Mouse (Mus musculus) cerebellum, adult 2 months (tissue): ENCODE data around the gene Smap2. TPM values are rescaled to one million over a fixed set of nuclear protein-coding genes. Genes with fewer than 3 reads are reported as not detected.

Experiments
- DNase-seq, 2 experiments: peaks; one replicate each; pipeline ENCODE4 v3.0.0; 2021
- H3K27ac ChIP-seq: fragments of 200-500 bp; 2 replicates; pipeline ENCODE4 v1.5.1; 2012; ENCODE audit warnings: low read length, control low read depth, inconsistent platforms; ENCODE audit not compliant: insufficient read depth
- H3K27me3 ChIP-seq: fragments of 200-500 bp; 2 replicates; pipeline ENCODE4 v1.6.1; 2012; ENCODE audit warnings: inconsistent platforms, mild to moderate bottlenecking, low read length, moderate library complexity; ENCODE audit not compliant: control insufficient read depth, insufficient read depth
- H3K4me1 ChIP-seq: fragments of 200-500 bp; 2 replicates; pipeline ENCODE4 v1.6.1; 2011; ENCODE audit warnings: low read length; ENCODE audit not compliant: control insufficient read depth, insufficient read depth
- H3K4me3 ChIP-seq: fragments of 200-500 bp; replicated peaks from 2 replicates; pipeline ENCODE3; 2011; ENCODE audit warnings: mild to moderate bottlenecking, low read depth, low read length, control low read depth; ENCODE audit not compliant: insufficient read depth
- CTCF ChIP-seq: fragments of 200-500 bp; IDR thresholded peaks from 2 replicates; pipeline ENCODE4 v1.5.1; 2011; ENCODE audit warnings: low read depth, mild to moderate bottlenecking, control low read depth, low read length, moderate library complexity, borderline replicate concordance; ENCODE audit not compliant: insufficient read depth
- POLR2A ChIP-seq: fragments of 200-500 bp; IDR thresholded peaks from 2 replicates; pipeline ENCODE4 v1.6.1; 2011; ENCODE audit warnings: low read length, control low read depth, borderline replicate concordance; ENCODE audit not compliant: insufficient read depth
- WGBS: fragments of 180-500 bp; shearing (Covaris S2); methylation state at CpG from one replicate; pipeline ENCODE4 v1.1.7; 2018; 5-methylcytosine and 5-hydroxymethylcytosine counted together
- polyA plus RNA-seq: library from polyadenylated mRNA; depleted of rRNA; stranded (reverse); fragments of >200 nt; gene quantifications from 2 replicates; pipeline ENCODE4 v1.2.3, GENCODE M21; 2012

The Smap2 gene
- polyA plus RNA-seq, 1 experiment: 90.6 TPM

GRCm38 (mm10) chr4:120987319-120987718 lies 29.7 kb downstream of the Smap2 start:
- 82% methylated on average over 4 of the region's 4 CpGs for WGBS
- DNase-seq: no peak

DNA sequence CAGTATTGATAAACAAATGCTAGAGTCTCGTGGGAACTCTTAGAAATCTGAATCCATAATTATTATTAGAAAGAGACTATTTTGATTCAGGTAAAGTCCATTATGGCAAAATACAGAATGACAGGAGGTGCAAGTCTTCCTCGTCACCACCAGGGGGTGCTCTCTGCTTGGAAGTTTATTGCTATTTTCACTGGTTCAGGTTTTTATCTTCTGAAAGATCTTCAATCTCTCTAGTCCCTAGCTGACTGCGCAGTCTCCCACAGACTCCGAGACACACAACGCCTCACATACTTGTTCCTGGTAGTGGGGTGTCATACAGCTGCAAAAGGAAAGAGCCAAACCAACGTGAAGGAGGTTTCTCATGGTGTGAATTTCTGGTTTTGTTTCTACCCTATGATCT lies 30.6 kb downstream of the Smap2 start:
- Histone ChIP-seq H3K27ac (no peak overlapping the region), H3K27me3 (no peaks in the 10 kb centered on the region; the same call in 1 of the 2 replicates), H3K4me1 (peaks cover 8% of the 10 kb centered on the region), H3K4me3 (no peak overlapping the region)
- peak; percentile 77; the same call in 1 of the 2 replicates for TF ChIP-seq CTCF
- TF ChIP-seq POLR2A: no peak
- WGBS: 6% methylated on average over 6 of the region's 6 CpGs
- DNase-seq: peak; percentile 45 to 48

More at GRCm38 (mm10) chr4:120987319-120987718, 29.7 kb downstream of the Smap2 start:
- Histone ChIP-seq H3K4me3 (no peak overlapping the region), H3K27ac (no peak overlapping the region), H3K4me1 (peaks cover 8% of the 10 kb centered on the region), H3K27me3 (no peaks in the 10 kb centered on the region; the same call in 1 of the 2 replicates)
- TF ChIP-seq CTCF (no peak), POLR2A (no peak)

DNA sequence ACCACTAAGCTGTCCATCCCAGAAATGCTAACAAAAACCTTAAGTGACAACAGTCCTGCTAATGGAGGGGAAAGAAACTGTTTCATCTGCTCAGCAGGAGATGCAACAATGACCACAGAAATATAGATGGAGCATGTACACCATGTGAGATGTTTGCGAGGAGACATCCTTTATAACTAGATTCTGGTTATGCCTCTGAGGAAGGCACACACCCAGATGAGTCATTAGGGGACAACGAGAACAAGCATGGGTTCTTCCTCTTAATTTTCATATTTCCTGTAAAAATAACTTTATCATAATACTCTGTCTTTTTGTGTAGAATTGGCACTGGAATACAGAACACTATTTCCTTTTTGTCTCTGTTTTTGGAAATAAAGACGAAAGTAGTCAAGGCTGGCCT lies 38.8 kb downstream of the Smap2 start:
- H3K4me3 ChIP-seq: no peak overlapping the region
- no peak for DNase-seq
- H3K27me3 ChIP-seq: no peaks in the 10 kb centered on the region
- TF ChIP-seq POLR2A (no peak), CTCF (no peak)
- peaks cover 24% of the 10 kb centered on the region for H3K4me1 ChIP-seq
- WGBS: 88% methylated on average over 3 of the region's 3 CpGs
- H3K27ac ChIP-seq: no peak overlapping the region

GRCm38 (mm10) chr4:120975428-120975734 lies 41.7 kb downstream of the Smap2 start:
- DNase-seq: no peak
- TF ChIP-seq POLR2A (no peak), CTCF (no peak)
- Histone ChIP-seq H3K27ac (peak overlapping the region; percentile 81; the same call in 1 of the 2 replicates), H3K4me1 (peaks cover 15% of the 10 kb centered on the region), H3K27me3 (no peaks in the 10 kb centered on the region), H3K4me3 (no peak overlapping the region)
- WGBS: 86% methylated on average over 4 of the region's 4 CpGs

GRCm38 (mm10) chr4:120974711-120975427 lies 42.2 kb downstream of the Smap2 start:
- peak overlapping the region; percentile 81 for H3K27ac ChIP-seq
- no peak for TF ChIP-seq POLR2A
- no peak for TF ChIP-seq CTCF

DNA sequence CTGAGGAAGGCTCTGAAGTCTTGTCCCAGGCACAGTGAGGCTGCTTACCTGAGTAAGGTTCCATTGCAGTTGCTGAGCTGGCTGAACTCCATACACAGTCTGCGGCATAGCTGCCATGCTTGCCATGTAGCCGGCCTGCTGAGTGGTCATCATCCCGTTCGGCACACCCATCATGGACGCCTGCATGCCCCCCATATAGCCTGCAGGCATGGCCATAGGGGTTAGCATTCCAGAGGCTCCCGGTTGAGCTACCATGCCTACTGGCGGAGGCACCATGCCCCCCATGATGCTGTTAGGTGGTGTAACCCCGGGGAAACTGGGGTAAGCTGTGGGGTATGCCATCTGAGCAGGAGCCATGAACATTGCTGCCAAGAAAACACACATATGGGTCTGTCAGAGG lies 45.2 kb downstream of the Smap2 start:
- Histone ChIP-seq H3K4me3 (no peak overlapping the region), H3K4me1 (peaks cover 28% of the 10 kb centered on the region), H3K27ac (no peak overlapping the region), H3K27me3 (no peaks in the 10 kb centered on the region)
- TF ChIP-seq CTCF (no peak), POLR2A (no peak)
- no peak for DNase-seq
- 79% methylated on average over 8 of the region's 8 CpGs for WGBS

More at GRCm38 (mm10) chr4:120974711-120975427, 42.2 kb downstream of the Smap2 start:
- DNase-seq: peak; percentile 66 to 79
- H3K4me3 ChIP-seq: no peak overlapping the region
- H3K27me3 ChIP-seq: no peaks in the 10 kb centered on the region
- WGBS: 40% methylated on average over 11 of the region's 11 CpGs
- H3K4me1 ChIP-seq: peaks cover 10% of the 10 kb centered on the region

DNA sequence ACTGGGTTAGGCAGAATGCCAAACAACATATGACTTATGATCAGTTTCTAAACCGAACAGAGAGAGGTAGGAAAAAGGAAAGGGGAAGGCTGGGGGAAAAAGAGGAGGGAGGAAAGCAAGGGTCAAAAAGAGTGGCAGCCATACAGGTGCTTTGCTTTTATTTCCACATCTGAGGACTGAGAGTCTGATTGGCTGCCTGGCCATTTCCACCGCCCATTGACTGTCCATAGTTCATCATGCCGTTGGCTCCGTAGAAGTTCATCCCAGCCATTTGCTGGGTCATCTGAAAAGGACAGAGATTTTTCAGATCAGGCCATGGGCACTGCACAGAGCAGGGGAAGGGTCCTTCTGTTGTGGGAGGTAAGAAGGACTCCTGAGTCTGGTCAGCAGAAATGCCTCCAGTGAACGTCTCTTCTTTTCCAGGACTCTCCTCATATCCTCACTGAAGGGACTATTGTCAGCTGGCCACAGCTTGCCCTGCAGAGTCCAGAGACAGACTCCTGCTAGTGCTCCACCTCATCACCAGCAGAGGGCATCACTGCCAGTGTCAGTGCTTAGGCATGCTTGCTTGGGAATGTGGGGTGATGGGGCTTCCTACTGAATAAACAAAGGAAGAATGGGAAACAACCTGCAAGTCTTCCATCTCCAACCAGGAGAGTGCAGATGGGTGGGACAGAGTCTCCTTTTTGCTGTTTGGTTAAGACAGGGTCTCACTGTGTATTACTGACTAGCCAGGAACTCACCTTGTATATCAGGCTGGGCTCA lies 47.5 kb downstream of the Smap2 start:
- Histone ChIP-seq H3K27me3 (no peaks in the 10 kb centered on the region), H3K27ac (no peak overlapping the region), H3K4me3 (no peak overlapping the region), H3K4me1 (peaks cover 23% of the 10 kb centered on the region)
- 77% methylated on average over 5 of the region's 5 CpGs for WGBS
- peak; percentile 38 to 41 for DNase-seq
- TF ChIP-seq POLR2A (no peak), CTCF (peak; percentile 57)
